Mouse (Mus musculus) heart, adult 11 months (tissue): ENCODE data around the gene Cpne7.
A peak's percentile ranks its signal among the peaks of the same experiment; 100 is the strongest.
"Not testable (repeated sequence)": the region's sequence is repeated elsewhere in the genome, so short reads cannot be mapped to it uniquely, and the experiment has no call there.

Source experiments
- DNase-seq: peaks from one replicate; pipeline ENCODE4 v3.0.0; 2022

The Cpne7 gene

GRCm38 (mm10) chr8:123117127-123117731, at the start of gene Cpne7:
Gene Cpne7, plus strand, starts transcription at chr8:123117374.
- DNase-seq, result no peak

DNA sequence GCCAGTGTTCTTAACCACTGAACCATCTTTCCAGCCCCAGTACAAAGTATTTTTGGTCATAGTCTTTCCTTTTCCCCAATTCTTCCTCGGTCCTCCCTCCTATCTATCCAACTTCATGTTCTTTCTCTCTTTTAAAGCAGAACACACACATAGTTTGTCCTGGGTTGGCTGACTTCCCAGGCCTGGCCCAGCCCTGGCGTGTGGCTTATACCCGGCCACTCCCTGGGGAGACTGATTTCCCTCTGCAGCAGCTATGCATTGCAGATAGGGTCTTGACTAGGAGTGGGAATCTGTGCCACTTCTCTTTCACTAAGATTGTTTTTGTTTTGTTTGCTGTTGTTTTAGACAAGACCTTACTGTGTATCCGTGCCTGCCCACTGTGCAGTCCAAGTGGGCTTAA, 46.0 kb upstream of the Cpne7 start:
- DNase-seq, result no peak

GRCm38 (mm10) chr8:123077213-123077612, 40.0 kb upstream of the Cpne7 start:
- no peak for DNase-seq

GRCm38 (mm10) chr8:123082993-123083392, 34.2 kb upstream of the Cpne7 start:
- DNase-seq, result no peak

DNA sequence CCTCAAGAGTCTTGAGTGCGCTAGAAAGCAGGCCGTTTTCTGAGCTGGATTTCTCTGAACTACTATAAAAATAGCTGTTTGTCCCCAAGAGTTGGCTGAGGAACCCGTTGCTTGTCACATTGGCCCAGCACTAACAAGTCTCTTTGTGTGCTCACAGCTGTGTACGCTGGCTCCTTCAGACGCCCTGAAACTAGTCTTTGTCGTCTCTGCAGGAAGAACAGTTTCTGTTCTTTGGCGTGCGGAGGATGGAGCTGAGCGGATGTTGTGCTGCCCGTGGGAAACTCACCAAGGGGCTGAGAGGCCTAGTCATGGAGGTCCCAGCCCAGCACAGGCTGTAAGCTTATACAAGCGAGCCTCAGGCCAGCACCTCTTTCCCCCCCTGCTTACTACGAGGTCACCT, 33.6 kb upstream of the Cpne7 start:
- no peak for DNase-seq

- no peak for DNase-seq
Observed at GRCm38 (mm10) chr8:123087289-123087688, 29.9 kb upstream of the Cpne7 start.

DNA sequence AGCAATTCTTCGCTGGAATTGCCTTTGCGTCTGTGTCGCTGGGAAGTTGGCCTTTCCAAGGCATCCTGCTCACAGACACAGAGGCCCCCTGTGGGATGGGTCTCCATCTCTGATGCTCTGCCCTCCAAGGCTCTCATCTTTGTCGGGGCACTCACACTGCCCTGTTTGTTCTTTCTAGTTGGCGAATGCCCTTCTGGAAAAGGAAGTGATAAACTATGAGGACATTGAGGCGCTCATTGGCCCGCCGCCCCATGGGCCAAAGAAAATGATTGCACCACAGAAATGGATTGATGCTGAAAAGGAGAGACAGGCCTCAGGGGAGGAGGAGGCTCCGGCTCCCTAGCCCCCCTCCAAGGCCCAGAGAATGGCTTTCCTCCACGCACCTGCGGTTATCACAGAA, 20.0 kb upstream of the Cpne7 start:
- DNase-seq, result no peak

DNA sequence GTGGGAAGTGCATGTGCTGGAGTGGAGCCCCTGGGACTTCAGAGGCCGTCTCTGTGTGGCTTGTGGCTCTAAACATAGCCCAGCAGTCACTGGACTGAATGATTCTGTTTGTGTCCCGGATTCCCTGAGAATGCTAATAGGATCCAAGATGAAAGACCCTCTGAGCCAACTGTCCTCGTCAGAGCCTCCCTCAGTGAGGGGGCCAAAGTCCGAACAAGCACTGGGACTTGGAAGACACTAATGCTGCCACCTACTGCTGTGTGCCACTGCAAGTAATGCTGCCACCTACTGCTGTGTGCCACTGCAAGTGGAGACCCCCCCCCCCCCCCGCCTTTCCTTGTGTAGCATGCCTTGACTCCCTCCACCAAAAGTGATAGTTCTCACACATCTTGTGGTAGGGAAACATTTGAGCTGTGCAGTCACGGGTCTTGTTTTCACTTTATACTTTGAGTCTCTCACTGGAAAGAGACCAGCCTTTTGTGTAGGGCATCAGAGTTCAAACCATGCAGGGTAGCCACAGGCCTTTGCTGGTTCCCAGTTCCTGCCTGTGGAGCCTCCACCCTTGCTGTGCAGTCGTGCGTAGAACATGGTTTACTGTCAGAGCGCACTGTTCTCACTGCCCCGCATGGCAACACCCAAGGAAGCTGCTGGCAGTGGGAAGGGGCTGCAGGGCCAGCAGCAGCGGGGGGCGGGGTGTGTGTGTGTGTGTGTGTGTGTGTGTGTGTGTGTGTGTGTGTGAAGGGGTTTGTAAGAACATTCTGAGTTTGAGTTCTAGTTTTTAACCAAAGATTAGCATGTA, 19.2 kb upstream of the Cpne7 start:
- DNase-seq, result no peak

DNA sequence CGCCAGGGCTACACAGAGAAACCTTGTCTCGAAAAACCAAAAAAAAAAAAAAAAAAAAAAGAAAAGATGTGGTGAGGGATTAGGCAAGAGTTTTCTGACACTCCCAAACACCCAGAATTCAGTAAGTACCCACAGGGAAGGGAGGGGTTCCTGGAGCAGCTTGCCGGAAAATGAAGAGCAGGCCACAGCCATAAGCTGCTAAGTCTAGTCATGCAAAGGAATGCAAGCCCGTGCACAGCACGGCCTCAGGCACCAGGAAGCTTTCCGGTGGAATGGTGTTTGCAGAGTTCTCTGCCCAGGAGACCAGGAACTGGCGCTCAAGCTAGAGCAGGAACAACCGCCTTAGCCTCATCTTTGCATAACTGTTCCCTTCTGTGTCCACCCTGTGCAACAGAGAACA, 16.9 kb upstream of the Cpne7 start:
- DNase-seq, result no peak

DNA sequence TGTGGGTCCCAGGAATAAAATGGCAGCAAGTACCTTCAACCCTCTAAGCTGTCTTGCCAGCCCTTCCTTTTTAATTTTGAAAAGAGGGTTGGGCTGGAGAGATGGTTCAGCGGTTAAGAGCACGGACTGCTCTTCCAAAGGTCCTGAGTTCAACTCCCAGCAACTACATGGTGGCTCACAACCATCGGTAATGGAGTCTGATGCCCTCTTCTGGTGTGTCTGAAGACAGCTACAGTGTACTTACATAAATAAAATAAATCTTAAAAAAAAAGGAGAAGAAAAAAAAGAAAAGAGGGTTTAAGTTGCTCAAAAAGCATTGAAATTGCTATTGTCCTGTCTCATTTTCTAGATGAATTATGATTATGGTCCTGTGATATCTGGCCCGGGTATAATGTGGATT, 15.9 kb upstream of the Cpne7 start:
- no peak for DNase-seq

- DNase-seq, result peak; percentile 100
Observed at GRCm38 (mm10) chr8:123101735-123102685, 15.2 kb upstream of the Cpne7 start, which contains the start of gene Rpl13. Gene Rpl13, plus strand, starts transcription at chr8:123102350.

DNA sequence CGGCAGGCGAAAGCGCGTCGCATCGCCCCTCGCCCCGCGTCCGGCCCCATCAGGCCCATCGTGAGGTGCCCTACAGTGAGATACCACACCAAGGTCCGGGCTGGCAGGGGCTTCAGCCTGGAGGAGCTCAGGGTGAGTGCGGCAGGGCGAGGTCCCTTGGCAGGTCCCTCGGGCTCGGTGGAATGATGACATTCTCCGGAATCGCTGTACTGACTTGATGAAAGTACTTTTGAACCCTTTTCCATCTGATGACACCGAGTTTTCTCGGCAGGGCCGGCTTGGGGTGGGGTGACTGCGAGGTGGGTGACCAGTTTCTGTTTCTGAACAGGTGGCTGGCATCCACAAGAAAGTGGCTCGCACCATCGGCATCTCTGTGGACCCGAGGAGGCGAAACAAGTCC, 14.3 kb upstream of the Cpne7 start:
- DNase-seq, result not testable (repeated sequence)

DNA sequence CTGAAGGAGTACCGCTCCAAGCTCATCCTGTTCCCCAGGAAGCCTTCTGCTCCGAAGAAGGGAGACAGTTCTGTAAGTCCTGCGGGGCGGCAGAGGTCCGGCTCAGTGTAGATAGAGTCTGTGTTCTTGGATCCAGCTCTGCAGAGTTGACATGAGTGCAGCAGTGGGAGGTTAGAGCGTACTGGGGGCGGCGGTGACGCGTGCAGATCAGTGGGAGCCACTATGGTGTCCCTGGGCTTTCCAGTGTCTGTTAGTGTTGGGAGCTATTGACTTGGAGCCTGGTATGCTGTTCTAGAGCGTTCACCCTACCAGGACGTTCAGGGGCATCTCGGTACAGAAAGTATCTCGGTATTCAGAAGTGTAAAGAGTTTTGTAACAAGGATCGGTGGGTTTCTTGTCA, 13.9 kb upstream of the Cpne7 start:
- DNase-seq, result no peak

- DNase-seq, result no peak
Observed at GRCm38 (mm10) chr8:123104046-123104767, 13.0 kb upstream of the Cpne7 start.

DNA sequence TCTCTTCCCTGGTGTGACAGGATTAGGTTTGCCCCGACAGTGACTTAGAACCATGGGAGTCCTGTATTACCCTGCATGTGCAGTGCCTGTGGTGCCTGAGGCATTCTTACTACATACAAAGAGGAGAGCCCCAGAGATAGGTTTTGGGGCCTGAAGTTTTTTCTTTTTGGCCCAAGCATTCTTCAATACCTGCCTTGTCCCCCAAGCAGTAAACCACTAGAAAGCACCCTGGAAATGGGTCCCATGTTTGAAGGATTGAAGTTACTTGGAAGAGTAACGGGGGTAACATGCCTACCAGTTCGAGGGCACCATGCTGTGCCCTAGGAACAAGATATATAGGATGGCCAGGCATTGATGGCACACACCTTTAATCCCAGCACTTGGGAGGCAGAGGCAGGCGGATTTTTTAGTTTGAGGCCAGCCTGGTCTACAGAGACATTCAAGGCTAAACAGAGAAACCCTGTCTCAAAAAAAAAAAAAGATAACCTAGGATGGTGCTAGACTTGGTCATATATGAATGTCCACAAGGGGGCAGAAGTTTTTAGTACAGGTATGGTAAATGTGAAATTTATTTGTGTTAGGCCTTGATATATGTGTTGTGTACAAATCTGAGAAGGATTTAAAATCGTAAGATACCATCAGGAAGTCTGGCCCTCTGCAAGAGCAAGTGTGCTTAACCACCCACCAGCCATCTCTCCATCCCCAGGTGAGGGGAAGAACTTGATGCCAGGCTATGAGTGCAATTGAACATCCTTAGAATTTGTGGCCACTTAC, 11.4 kb upstream of the Cpne7 start:
- DNase-seq, result no peak

DNA sequence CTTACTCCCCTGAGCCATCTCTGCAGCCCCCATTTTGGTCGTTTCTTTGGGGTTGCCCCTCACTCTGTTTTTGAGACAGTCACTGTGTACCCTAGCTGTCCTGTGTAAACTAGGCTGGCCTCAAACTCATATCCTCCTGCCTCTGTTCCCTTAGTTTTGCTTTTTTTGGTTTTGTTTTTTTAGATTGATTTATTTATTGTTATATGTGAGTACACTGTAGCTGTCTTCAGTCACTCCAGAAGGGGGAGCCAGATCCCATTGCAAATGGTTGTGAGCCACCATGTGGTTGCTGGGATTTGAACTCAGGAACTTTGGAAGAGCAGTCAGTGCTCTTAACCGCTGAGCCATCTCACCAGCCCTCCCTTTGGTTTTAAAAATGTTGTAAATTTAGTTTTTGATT, 10.6 kb upstream of the Cpne7 start:
- no peak for DNase-seq

DNA sequence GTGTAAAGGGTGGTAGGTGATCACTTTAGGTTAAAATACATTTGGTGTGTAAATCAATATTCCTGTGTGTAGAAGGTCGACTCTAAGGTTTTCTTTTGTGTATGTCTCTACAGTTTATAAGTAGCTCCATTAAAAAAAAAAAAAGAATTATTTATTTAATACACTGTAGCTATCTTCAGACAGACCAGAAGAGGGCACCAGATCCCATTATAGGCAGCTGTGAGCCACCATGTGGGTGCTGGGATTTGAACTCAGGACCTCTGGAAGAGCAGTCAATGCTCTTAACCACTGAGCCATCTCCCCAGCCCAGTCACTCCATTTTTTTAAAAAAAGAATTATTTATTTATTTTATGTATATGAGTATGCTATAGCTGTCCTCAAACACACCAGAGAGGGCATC, 9.2 kb upstream of the Cpne7 start:
- DNase-seq, result no peak

DNA sequence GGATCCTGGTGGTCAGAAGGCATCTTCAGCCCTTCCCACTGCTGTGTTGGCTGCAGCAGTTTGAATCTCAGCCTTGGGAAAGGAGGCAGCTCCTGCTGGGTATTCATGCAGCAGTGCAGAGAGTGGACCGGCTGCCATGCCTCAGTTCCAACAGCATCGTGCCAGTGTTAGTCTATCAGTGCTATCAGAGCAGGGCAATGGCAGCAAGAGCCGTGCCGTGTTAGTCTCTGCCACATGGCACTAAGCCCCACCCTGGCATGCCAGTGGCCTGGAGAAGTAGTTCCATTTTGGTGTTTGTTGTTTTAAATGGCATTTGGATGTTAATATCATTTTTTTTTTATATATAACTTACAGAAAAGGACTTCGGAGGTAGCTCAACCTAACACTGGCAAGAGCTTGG, 8.2 kb upstream of the Cpne7 start:
- DNase-seq, result no peak

DNA sequence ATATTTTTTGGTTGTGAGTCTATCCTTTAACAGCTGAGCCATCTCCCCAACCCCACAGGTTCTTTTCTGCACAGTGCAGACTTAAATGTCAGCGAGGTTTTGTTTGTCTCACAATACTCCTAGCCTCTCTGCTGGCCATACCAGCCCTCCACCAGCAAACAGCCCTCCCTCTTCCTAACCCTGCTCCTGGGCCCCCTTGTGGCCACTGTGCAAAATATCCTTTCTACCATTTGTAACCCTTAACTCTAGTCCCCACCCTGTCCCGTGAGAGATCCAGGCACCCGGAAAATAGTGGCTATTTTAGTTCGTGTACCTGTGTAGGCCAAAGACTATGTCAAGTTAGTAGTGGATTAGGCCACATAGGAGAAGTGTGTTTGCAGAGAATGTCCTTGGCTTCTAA, 6.5 kb upstream of the Cpne7 start:
- DNase-seq, result no peak

- DNase-seq, result no peak
Observed at GRCm38 (mm10) chr8:123112892-123113291, 4.3 kb upstream of the Cpne7 start.

GRCm38 (mm10) chr8:123113908-123114469, 3.2 kb upstream of the Cpne7 start:
- no peak for DNase-seq

DNA sequence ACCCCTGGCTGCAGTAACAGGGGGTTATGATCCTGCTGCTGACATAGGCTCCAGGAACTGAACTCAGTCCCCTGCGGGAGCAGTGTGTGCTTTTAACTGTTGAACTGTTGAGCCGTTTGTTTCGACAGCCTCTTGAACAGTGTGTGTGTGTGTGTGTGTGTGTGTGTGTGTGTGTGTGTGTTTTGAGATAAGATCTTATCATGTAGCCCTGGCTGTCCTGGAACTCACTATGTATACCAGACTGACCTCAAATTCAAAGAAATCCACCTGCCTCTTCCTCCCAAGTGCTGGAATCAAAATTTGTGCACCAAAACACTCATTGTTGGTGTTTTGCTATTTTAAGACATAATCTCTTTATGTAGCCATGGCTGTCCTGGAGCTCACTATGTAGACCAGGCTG, 2.5 kb upstream of the Cpne7 start:
- DNase-seq, result no peak
